Mouse (Mus musculus) MEL (cell line): ENCODE measurements around the gene Lipk. TPM values are rescaled to one million over a fixed set of nuclear protein-coding genes. Genes with fewer than 3 reads are reported as not detected.
A peak's percentile ranks its signal among the peaks of the same experiment; 100 is the strongest.

Source experiments
- DNase-seq: peaks from one replicate; pipeline ENCODE4 v3.0.0; 2011; ENCODE audit warnings: low read depth, low spot score
- H3K27ac ChIP-seq: 2 replicates; pipeline ENCODE4 v1.5.1; 2012; ENCODE audit warnings: low read depth, mild to moderate bottlenecking, control low read depth, low read length, moderate library complexity; ENCODE audit not compliant: control insufficient read depth
- H3K27me3 ChIP-seq, 2 experiments: fragments of 150-350 bp in 1 of 2; sonication (generic) in 1 of 2; 2 replicates each; pipeline ENCODE4 v1.6.1; 2012; ENCODE audit warnings: low read length in 2 of 2, mild to moderate bottlenecking in 2 of 2, improper control_type of control experiment in 1 of 2, moderate library complexity in 1 of 2; ENCODE audit not compliant: insufficient read depth in 2 of 2, control insufficient read depth in 1 of 2
- H3K36me3 ChIP-seq, 2 experiments: 2 replicates each; pipeline ENCODE4 v1.6.1; 2012 to 2014; ENCODE audit warnings: low read length in 2 of 2, improper control_type of control experiment in 1 of 2, inconsistent platforms in 1 of 2, mild to moderate bottlenecking in 1 of 2; ENCODE audit not compliant: insufficient read depth in 2 of 2, control insufficient read depth in 1 of 2
- H3K4me1 ChIP-seq, 2 experiments: fragments of 150-350 bp in 1 of 2; sonication (generic) in 1 of 2; 2 replicates each; pipeline ENCODE4 v1.6.1; 2012; ENCODE audit warnings: low read length in 2 of 2, improper control_type of control experiment in 1 of 2, mild to moderate bottlenecking in 1 of 2; ENCODE audit not compliant: insufficient read depth in 2 of 2, control insufficient read depth in 1 of 2
- H3K4me3 ChIP-seq, 2 experiments: fragments of 150-350 bp in 1 of 2; sonication (generic) in 1 of 2; 2 replicates each; pipeline ENCODE4 v1.5.1; 2012; ENCODE audit warnings: low read depth in 2 of 2, low read length in 2 of 2, mild to moderate bottlenecking in 2 of 2, moderate library complexity in 2 of 2, control low read depth in 1 of 2, improper control_type of control experiment in 1 of 2; ENCODE audit not compliant: control insufficient read depth in 1 of 2, insufficient read depth in 1 of 2
- H3K79me2 ChIP-seq: 2 replicates; pipeline ENCODE4 v1.6.1; 2012; ENCODE audit warnings: mild to moderate bottlenecking, low read length, moderate library complexity; ENCODE audit not compliant: control insufficient read depth, poor library complexity, insufficient read depth
- H3K9ac ChIP-seq: 2 replicates; pipeline ENCODE4 v1.6.1; 2012; ENCODE audit warnings: low read depth, mild to moderate bottlenecking, control low read depth, low read length, moderate library complexity; ENCODE audit not compliant: control insufficient read depth, poor library complexity, severe bottlenecking
- H3K9me3 ChIP-seq: fragments of 150-350 bp; sonication (generic); replicated peaks from 2 replicates; pipeline ENCODE4 v1.6.1; 2012; ENCODE audit warnings: mild to moderate bottlenecking, low read length, improper control_type of control experiment, moderate library complexity; ENCODE audit not compliant: insufficient read depth
- BHLHE40 ChIP-seq: IDR thresholded peaks from 2 replicates; pipeline ENCODE4 v1.6.1; 2012; ENCODE audit warnings: low read depth, mild to moderate bottlenecking, inconsistent platforms, low read length, improper control_type of control experiment, borderline replicate concordance
- CTCF ChIP-seq, 3 experiments: IDR thresholded peaks in 2 of 3; conservative IDR thresholded peaks in 1 of 3; 2 replicates each; pipeline ENCODE4 v1.5.1; 2011 to 2012; ENCODE audit warnings: low read length in 3 of 3, low read depth in 2 of 3, mild to moderate bottlenecking in 2 of 3, improper control_type of control experiment in 1 of 3, inconsistent platforms in 1 of 3, mixed read lengths in 1 of 3, moderate library complexity in 1 of 3; ENCODE audit not compliant: control insufficient read depth in 1 of 3, insufficient read depth in 1 of 3, poor library complexity in 1 of 3, severe bottlenecking in 1 of 3
- E2F4 ChIP-seq: IDR thresholded peaks from 2 replicates; pipeline ENCODE4 v1.6.1; 2011; ENCODE audit warnings: low read depth, low read length, improper control_type of control experiment, borderline replicate concordance
- EP300 ChIP-seq, 2 experiments: IDR thresholded peaks; 2 replicates each; pipeline ENCODE4 v1.6.1; 2011; ENCODE audit warnings: improper control_type of control experiment in 2 of 2, low read length in 2 of 2, low read depth in 1 of 2, mild to moderate bottlenecking in 1 of 2
- ETS1 ChIP-seq: IDR thresholded peaks from 2 replicates; pipeline ENCODE4 v1.6.1; 2012; ENCODE audit warnings: low read depth, mild to moderate bottlenecking, inconsistent platforms, low read length, improper control_type of control experiment, moderate library complexity
- GATA1 ChIP-seq: IDR thresholded peaks from 2 replicates; pipeline ENCODE4 v1.6.1; 2011; ENCODE audit warnings: low read depth, low read length, improper control_type of control experiment
- KAT2A ChIP-seq: conservative IDR thresholded peaks from 2 replicates; pipeline ENCODE4 v1.6.1; 2012; ENCODE audit warnings: low read depth, low read length, improper control_type of control experiment, inconsistent platforms
- MAFK ChIP-seq: IDR thresholded peaks from 2 replicates; pipeline ENCODE4 v1.6.1; 2011; ENCODE audit warnings: low read depth, mild to moderate bottlenecking, low read length, improper control_type of control experiment, borderline replicate concordance
- MAX ChIP-seq: IDR thresholded peaks from 2 replicates; pipeline ENCODE4 v1.6.1; 2011; ENCODE audit warnings: low read length, improper control_type of control experiment
- MAZ ChIP-seq: IDR thresholded peaks from 2 replicates; pipeline ENCODE4 v1.6.1; 2012; ENCODE audit warnings: low read depth, mild to moderate bottlenecking, inconsistent platforms, low read length, improper control_type of control experiment
- MEF2A ChIP-seq: IDR thresholded peaks from 2 replicates; pipeline ENCODE4 v1.6.1; 2014; ENCODE audit warnings: low read depth, mild to moderate bottlenecking, inconsistent platforms, low read length, improper control_type of control experiment; ENCODE audit not compliant: poor library complexity, insufficient replicate concordance, severe bottlenecking; ENCODE audit errors: extremely low read depth
- NELFE ChIP-seq: IDR thresholded peaks from 2 replicates; pipeline ENCODE4 v1.6.1; 2011; ENCODE audit warnings: low read depth, low read length, improper control_type of control experiment
- NRF1 ChIP-seq: IDR thresholded peaks from 2 replicates; pipeline ENCODE4 v1.6.1; 2014; ENCODE audit warnings: low read depth, mild to moderate bottlenecking, inconsistent platforms, low read length, improper control_type of control experiment, moderate library complexity; ENCODE audit not compliant: poor library complexity, insufficient read depth, severe bottlenecking
- POLR2AphosphoS5 ChIP-seq: IDR thresholded peaks from 2 replicates; pipeline ENCODE4 v1.6.1; 2012; ENCODE audit warnings: low read depth, borderline replicate concordance, mild to moderate bottlenecking, inconsistent platforms, low read length, moderate library complexity, mixed read lengths
- RAD21 ChIP-seq: IDR thresholded peaks from 2 replicates; pipeline ENCODE4 v1.6.1; 2011; ENCODE audit warnings: mild to moderate bottlenecking, low read depth, low read length, improper control_type of control experiment
- RCOR1 ChIP-seq: IDR thresholded peaks from 2 replicates; pipeline ENCODE4 v1.6.1; 2012; ENCODE audit warnings: low read depth, mild to moderate bottlenecking, inconsistent platforms, low read length, improper control_type of control experiment
- SMC3 ChIP-seq: IDR thresholded peaks from 2 replicates; pipeline ENCODE4 v1.6.1; 2011; ENCODE audit warnings: low read depth, low read length, improper control_type of control experiment
- TAL1 ChIP-seq: IDR thresholded peaks from 2 replicates; pipeline ENCODE4 v1.6.1; 2012; ENCODE audit warnings: mild to moderate bottlenecking, inconsistent platforms, low read length, moderate library complexity, mixed read lengths
- TBP ChIP-seq: IDR thresholded peaks from 2 replicates; pipeline ENCODE4 v1.8.0; 2011; ENCODE audit warnings: low read depth, low read length, improper control_type of control experiment
- TCF12 ChIP-seq: IDR thresholded peaks from 2 replicates; pipeline ENCODE4 v1.6.1; 2014; ENCODE audit warnings: low read depth, mild to moderate bottlenecking, inconsistent platforms, low read length, improper control_type of control experiment, moderate library complexity
- USF1 ChIP-seq: IDR thresholded peaks from 2 replicates; pipeline ENCODE4 v1.6.1; 2014; ENCODE audit warnings: low read depth, mild to moderate bottlenecking, inconsistent platforms, low read length, improper control_type of control experiment, moderate library complexity
- ZKSCAN1 ChIP-seq: IDR thresholded peaks from 2 replicates; pipeline ENCODE4 v1.6.1; 2012; ENCODE audit warnings: low read depth, mild to moderate bottlenecking, inconsistent platforms, low read length, improper control_type of control experiment, moderate library complexity
- ZMIZ1 ChIP-seq: IDR thresholded peaks from 2 replicates; pipeline ENCODE4 v1.6.1; 2012; ENCODE audit warnings: low read depth, mild to moderate bottlenecking, inconsistent platforms, low read length, improper control_type of control experiment, moderate library complexity
- polyA plus RNA-seq, 2 experiments: library from polyadenylated mRNA; stranded (reverse) in 1 of 2; unstranded in 1 of 2; fragments of >175 nt in 1 of 2; fragments of >200 nt in 1 of 2; gene quantifications; 2 replicates each; pipeline versions ENCODE4 v1.2.1 to v1.2.4; 2012; ENCODE audit warnings: low replicate concordance in 2 of 2, low read depth in 1 of 2; ENCODE audit not compliant: insufficient read length in 2 of 2, insufficient read depth in 1 of 2, missing spikeins in 1 of 2
- total RNA-seq: library from RNA; depleted of rRNA; stranded (reverse); fragments of 300-350 nt; gene quantifications from 2 replicates; pipeline ENCODE4 v1.2.3, GENCODE M21; 2012

The Lipk gene
- total and polyA plus RNA-seq, 3 experiments, result not detected

GRCm38 (mm10) chr19:34021440-34022172, 13.5 kb downstream of the Lipk start:
- Histone ChIP-seq H3K79me2 (no peaks in the 10 kb centered on the region), H3K36me3 (no peaks in the 10 kb centered on the region), H3K9ac (no peak overlapping the region), H3K27ac (no peak overlapping the region), H3K4me3 (no peak overlapping the region), H3K4me1 (no peaks in the 10 kb centered on the region), H3K27me3 (no peaks in the 10 kb centered on the region), H3K9me3 (no peaks in the 10 kb centered on the region)
- TF ChIP-seq MEF2A (no peak), NELFE (no peak), TBP (no peak), USF1 (no peak), EP300 (IDR thresholded peaks at IDR 0.05; ENCODE audit: low read depth in 1 of 2, low read length in 2 of 2) (no peak), ETS1 (no peak)
- no peak for DNase-seq

GRCm38 (mm10) chr19:34022759-34023158, 14.7 kb downstream of the Lipk start:
- TF ChIP-seq RAD21 (peak; percentile 9), CTCF (IDR thresholded peaks at IDR 0.05 in 2 of 3, conservative IDR thresholded peaks at IDR 0.05 in 1 of 3; ENCODE audit: control insufficient read depth in 1 of 3, insufficient read depth in 1 of 3, low read depth in 2 of 3, low read length in 3 of 3, poor library complexity in 1 of 3, severe bottlenecking in 1 of 3) (peak in 2 of 3 experiments; percentile 14 to 35; a peak in 3 of 6 replicates), MAZ (no peak), SMC3 (peak; percentile 49; the same call in 1 of the 2 replicates), MAFK (no peak)

GRCm38 (mm10) chr19:34039731-34040130, 31.6 kb downstream of the Lipk start:
- Histone ChIP-seq H3K79me2 (no peaks in the 10 kb centered on the region), H3K9ac (no peak overlapping the region), H3K4me1 (no peaks in the 10 kb centered on the region), H3K4me3 (no peak overlapping the region), H3K9me3 (no peaks in the 10 kb centered on the region), H3K27ac (no peak overlapping the region), H3K36me3 (no peaks in the 10 kb centered on the region), H3K27me3 (no peaks in the 10 kb centered on the region)
- no peak for DNase-seq
- no peak for TF ChIP-seq MAFK
- TF ChIP-seq E2F4, result no peak
- TF ChIP-seq ZMIZ1, result no peak
- TF ChIP-seq GATA1, result no peak
- TF ChIP-seq POLR2AphosphoS5, result no peak
- TF ChIP-seq ZKSCAN1, result no peak
- no peak for TF ChIP-seq KAT2A
- no peak for TF ChIP-seq EP300 (IDR thresholded peaks at IDR 0.05; ENCODE audit: low read depth in 1 of 2, low read length in 2 of 2)
- no peak for TF ChIP-seq BHLHE40
- no peak for TF ChIP-seq CTCF (IDR thresholded peaks at IDR 0.05 in 2 of 3, conservative IDR thresholded peaks at IDR 0.05 in 1 of 3; ENCODE audit: control insufficient read depth in 1 of 3, insufficient read depth in 1 of 3, low read depth in 2 of 3, low read length in 3 of 3, poor library complexity in 1 of 3, severe bottlenecking in 1 of 3)
- TF ChIP-seq MEF2A, result no peak
- TF ChIP-seq MAX, result no peak
- no peak for TF ChIP-seq USF1
- TF ChIP-seq RCOR1, result no peak
- TF ChIP-seq NRF1, result no peak
- TF ChIP-seq TAL1, result no peak
- TF ChIP-seq TCF12, result no peak

More at GRCm38 (mm10) chr19:34022759-34023158, 14.7 kb downstream of the Lipk start:
- no peaks in the 10 kb centered on the region for H3K79me2 ChIP-seq
- no peaks in the 10 kb centered on the region for H3K9me3 ChIP-seq
- H3K27ac ChIP-seq, result no peak overlapping the region
- H3K4me3 ChIP-seq, result no peak overlapping the region
- H3K27me3 ChIP-seq, result no peaks in the 10 kb centered on the region
- H3K4me1 ChIP-seq, result no peaks in the 10 kb centered on the region
- DNase-seq, result peak; percentile 18
- H3K9ac ChIP-seq, result no peak overlapping the region
- H3K36me3 ChIP-seq, result no peaks in the 10 kb centered on the region
